Mouse (Mus musculus) duodenum, adult 2 months (tissue): ENCODE results near the gene Retreg3. TPM values are rescaled to one million over a fixed set of nuclear protein-coding genes. Genes with fewer than 3 reads are reported as not detected.

Source experiments
- polyA plus RNA-seq: library from polyadenylated mRNA; depleted of rRNA; stranded (reverse); fragments of >200 nt; gene quantifications from 2 replicates; pipeline ENCODE4 v1.2.3, GENCODE M21; 2012; ENCODE audit warnings: low replicate concordance; rRNA removed

The Retreg3 gene
- 34.1 and 45.4 TPM in 2 replicates for polyA plus RNA-seq

GRCm38 (mm10) chr11:101119761-101120544 is at the start of gene Retreg3, which contains the start of gene Tubg1:
Gene Retreg3, minus strand, starts transcription at chr11:101119893.
Gene Tubg1, plus strand, starts transcription at chr11:101119938.

DNA sequence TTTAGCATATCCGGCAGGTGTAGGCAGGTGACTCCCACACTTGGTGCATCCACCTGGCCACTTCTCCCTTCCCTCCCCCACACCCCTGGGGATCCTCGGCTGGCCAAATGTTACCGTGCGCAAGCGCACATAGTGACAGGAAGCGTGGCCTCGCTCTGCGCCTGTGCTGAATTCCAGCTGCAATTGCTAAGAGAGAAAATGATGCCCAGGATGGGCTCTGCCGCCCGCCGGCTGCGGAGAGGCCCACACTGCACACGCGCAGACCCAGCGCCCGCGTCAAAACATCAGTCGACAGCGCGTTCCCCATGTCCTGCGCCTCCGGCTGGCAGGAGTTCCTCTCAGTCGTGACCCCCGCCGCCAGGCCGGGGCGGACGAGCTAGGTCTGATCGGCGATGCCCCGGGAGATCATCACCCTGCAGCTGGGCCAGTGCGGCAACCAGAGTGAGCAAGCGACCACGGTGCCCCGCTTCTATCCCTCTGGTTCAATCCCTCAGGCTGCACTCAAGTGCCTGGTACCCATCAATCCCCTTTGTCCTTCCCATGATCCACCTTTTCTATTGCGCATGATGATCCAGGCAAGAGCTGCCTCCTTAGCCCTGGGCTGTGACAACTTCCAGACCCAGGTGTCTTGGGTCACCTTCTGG is 36.2 kb upstream of the Retreg3 start, which contains the start of gene Tubg2:
Tubg2 (plus strand) TSS at position 180 of the 644 bp plus-strand sequence.

GRCm38 (mm10) chr11:101095314-101096024 is 24.2 kb downstream of the Retreg3 start, which contains the start of gene Psmc3ip:
Gene Psmc3ip, minus strand, starts transcription at chr11:101095436.

GRCm38 (mm10) chr11:101086756-101087681 is 32.7 kb downstream of the Retreg3 start, which contains the start of gene Mlx:
Gene Mlx, plus strand, starts transcription at chr11:101087277.

GRCm38 (mm10) chr11:101082208-101083082 is 37.2 kb downstream of the Retreg3 start, which contains the start of gene Coasy:
Gene Coasy, plus strand, starts transcription at chr11:101082565.

DNA sequence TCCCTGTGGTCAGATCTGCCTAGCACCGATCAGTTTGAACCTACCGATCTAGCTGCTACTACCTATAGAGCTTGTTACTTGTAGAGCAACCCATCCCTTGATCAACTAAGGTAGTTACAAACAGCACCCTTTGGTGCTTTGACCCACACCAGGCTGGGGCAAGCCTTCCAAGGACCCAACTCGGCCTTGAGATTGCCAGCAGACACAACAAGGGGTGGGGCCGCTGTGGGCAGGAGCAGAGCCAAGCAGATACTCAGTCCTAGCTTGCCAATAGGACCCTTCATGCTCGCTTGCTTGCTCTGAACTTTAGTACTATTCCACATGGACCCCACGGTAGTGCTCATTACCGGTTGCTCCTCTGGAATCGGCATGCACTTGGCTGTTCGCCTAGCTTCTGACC is 41.6 kb downstream of the Retreg3 start, which contains the start of gene Hsd17b1:
Hsd17b1 (plus strand) TSS at position 291 of the 400 bp plus-strand sequence.

GRCm38 (mm10) chr11:101069391-101070188 is 50.1 kb downstream of the Retreg3 start, which contains the start of gene Naglu:
Gene Naglu, plus strand, starts transcription at chr11:101070012.

Other genes starting within 250 kb of the Retreg3 start
- gene Stat3, start 180.4 kb downstream of the Retreg3 start, polyA plus RNA-seq, result 48.3 and 72.0 TPM in 2 replicates
- 27.3 and 28.8 TPM in 2 replicates for gene Cavin1, start 149.0 kb downstream of the Retreg3 start, polyA plus RNA-seq
- gene Atp6v0a1, start 110.4 kb downstream of the Retreg3 start, polyA plus RNA-seq, result 75.6 and 77.5 TPM in 2 replicates
- 18.0 and 24.9 TPM in 2 replicates for gene Naglu, start 49.9 kb downstream of the Retreg3 start, polyA plus RNA-seq
- gene Hsd17b1, start 41.5 kb downstream of the Retreg3 start, polyA plus RNA-seq, result 0.22 TPM in 1 of 2 replicates, not detected in the other
- gene Coasy, start 37.3 kb downstream of the Retreg3 start, polyA plus RNA-seq, result 52.0 and 53.1 TPM in 2 replicates
- 55.4 and 114 TPM in 2 replicates for gene Mlx, start 32.6 kb downstream of the Retreg3 start, polyA plus RNA-seq
- 0.21 and 0.25 TPM in 2 replicates for gene Psmc3ip, start 24.5 kb downstream of the Retreg3 start, polyA plus RNA-seq
- gene Tubg1, start within 50 bp of the Retreg3 start, polyA plus RNA-seq, result 12.9 and 14.6 TPM in 2 replicates
- gene Tubg2, start 36.0 kb upstream of the Retreg3 start, polyA plus RNA-seq, result 1.4 and 1.8 TPM in 2 replicates
- 2.5 and 3.7 TPM in 2 replicates for gene Cntnap1, start 50.6 kb upstream of the Retreg3 start, polyA plus RNA-seq
- gene Plekhh3, start 51.5 kb upstream of the Retreg3 start, polyA plus RNA-seq, result 49.1 and 101 TPM in 2 replicates
- gene Ccr10, start 55.5 kb upstream of the Retreg3 start, polyA plus RNA-seq, result 17.2 and 32.6 TPM in 2 replicates
- 16.0 and 18.3 TPM in 2 replicates for gene Ezh1, start 106.6 kb upstream of the Retreg3 start, polyA plus RNA-seq
- gene Ramp2, start 126.1 kb upstream of the Retreg3 start, polyA plus RNA-seq, result 30.1 and 31.9 TPM in 2 replicates
- 87.6 and 146 TPM in 2 replicates for gene Vps25, start 133.8 kb upstream of the Retreg3 start, polyA plus RNA-seq
- gene Wnk4, start 140.7 kb upstream of the Retreg3 start, polyA plus RNA-seq, result 5.5 and 6.8 TPM in 2 replicates
- 0.22 and 0.28 TPM in 2 replicates for gene Cntd1, start 159.1 kb upstream of the Retreg3 start, polyA plus RNA-seq
- 579 and 638 TPM in 2 replicates for gene Coa3, start 159.2 kb upstream of the Retreg3 start, polyA plus RNA-seq
- gene Becn1, start 182.4 kb upstream of the Retreg3 start, polyA plus RNA-seq, result 87.7 and 128 TPM in 2 replicates
- 22.3 and 29.3 TPM in 2 replicates for gene Psme3, start 196.3 kb upstream of the Retreg3 start, polyA plus RNA-seq
- gene Aoc2, start 205.2 kb upstream of the Retreg3 start, polyA plus RNA-seq, result 5.0 TPM in 2 replicates
- gene Aoc3, start 210.7 kb upstream of the Retreg3 start, polyA plus RNA-seq, result 5.4 and 11.8 TPM in 2 replicates
- 9.9 and 11.1 TPM in 2 replicates for gene G6pc, start 247.7 kb upstream of the Retreg3 start, polyA plus RNA-seq